Mouse (Mus musculus): ENCODE results near the gene Tango2. TPM values are rescaled to one million over a fixed set of nuclear protein-coding genes. Genes with fewer than 3 reads are reported as not detected.
"Not testable (repeated sequence)": the region's sequence is repeated elsewhere in the genome, so short reads cannot be mapped to it uniquely, and the experiment has no call there.

Gene Tango2
- total and polyA plus RNA-seq, 3 experiments: 3.8 to 10.8 (median 9.6) TPM

DNA sequence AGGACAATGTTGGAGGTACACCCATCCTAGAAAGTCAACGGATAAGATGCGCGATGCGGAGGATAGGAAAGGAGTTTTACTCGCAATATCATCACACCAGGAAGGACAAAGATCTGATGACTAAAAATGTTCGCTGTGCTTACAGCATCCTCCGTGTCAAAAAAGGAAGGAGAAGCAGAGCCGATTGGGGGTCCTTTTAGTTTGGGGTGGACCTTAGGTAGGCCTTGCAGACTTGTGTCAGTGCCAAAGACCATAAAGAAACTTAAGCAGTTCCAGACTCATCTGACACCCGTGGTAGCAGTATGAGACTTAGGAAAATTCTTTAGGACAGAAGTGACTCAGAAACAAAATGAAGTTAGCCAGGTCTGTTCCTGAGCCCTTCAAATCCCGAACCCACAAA, 58.3 kb downstream of the Tango2 start:
- dilution Hi-C loops (cut with MboI; ENCODE audit: extremely low pct_ligation_motif_present, extremely low pct_unique_long_range_greater_than_20kb, low sequenced_read_pairs); H3K27me3 ChIP-seq (replicated peaks); H3K9me3 ChIP-seq (replicated peaks; ENCODE audit: low read length): not testable (repeated sequence)
- in situ Hi-C loops (cut with MboI; ENCODE audit: low pct_ligation_motif_present, low pct_unique_long_range_greater_than_20kb, low sequenced_read_pairs): loop anchor here (5.0 kb wide), 1 partner anchor 37 kb away; no protein-coding TSS in a partner anchor
- Histone ChIP-seq H3K79me2 (replicated peaks; ENCODE audit: control insufficient read depth, extremely low read depth, insufficient read depth, poor library complexity, severe bottlenecking) (peaks cover 42% of the 10 kb centered on the region), H3K27ac (ENCODE audit: insufficient read depth, low read depth) (0 out of 2 replicates have a peak overlapping the region, but pooled peaks have one; percentile 21), H3K4me3 (replicated peaks in 1 of 3; ENCODE audit: low read depth in 2 of 3, low read length in 2 of 3, poor library complexity in 1 of 3) (peak overlapping the region; percentile 40 to 55 (median 55)), H3K36me3 (replicated peaks in 1 of 2; ENCODE audit: control insufficient read depth in 1 of 2, insufficient read depth in 1 of 2, low read length in 1 of 2) (peaks cover 16 to 30% of the 10 kb centered on the region in 2 experiments), H3K9ac (ENCODE audit: insufficient read depth, low read depth) (peak overlapping the region; percentile 57), H3K4me1 (ENCODE audit: control insufficient read depth in 1 of 2, insufficient read depth in 2 of 2) (peaks cover 13 to 33% of the 10 kb centered on the region in 2 experiments), H3K4me2 (ENCODE audit: insufficient read depth, low read depth, poor library complexity, severe bottlenecking) (peak overlapping the region; percentile 25; the same call in 1 of the 2 replicates)
- peak; percentile 24 for DNase-seq (ENCODE audit: extremely low read depth)
- 0 out of 2 replicates have a peak, but pooled peaks have one; percentile 5 for TF ChIP-seq SIN3A (IDR thresholded peaks at IDR 0.05; ENCODE audit: low read length)

DNA sequence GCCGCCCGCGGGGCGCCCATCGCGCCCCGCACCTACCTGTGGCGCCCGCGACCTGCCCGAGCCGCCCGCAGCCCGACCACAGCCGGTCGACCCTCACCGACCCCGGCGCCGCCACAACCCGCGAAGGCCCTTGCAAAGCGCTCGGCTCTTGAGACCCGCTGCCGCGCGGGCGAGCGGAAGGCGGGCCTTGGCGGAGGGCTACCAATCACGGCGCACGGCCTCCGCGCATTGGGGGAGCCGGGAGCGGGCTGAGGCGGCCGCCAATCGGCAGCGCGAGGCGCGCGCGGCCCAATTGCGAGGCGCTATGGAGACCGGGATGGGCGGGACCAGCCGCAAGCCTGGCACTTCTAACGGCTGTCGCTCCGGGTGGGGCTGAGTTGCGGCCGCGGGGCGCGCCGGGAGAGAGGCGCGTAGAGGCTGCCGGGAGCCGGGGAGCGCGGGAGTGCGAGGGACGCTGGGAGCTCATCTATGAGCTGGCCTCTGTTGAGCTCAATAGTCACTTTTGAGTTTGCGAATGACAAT, 58.8 kb downstream of the Tango2 start, which contains the start of gene Dgcr8:
TSS of gene Dgcr8 (minus strand) at position 180 of the 522 bp plus-strand sequence.
- H3K36me3 ChIP-seq (replicated peaks in 1 of 2; ENCODE audit: control insufficient read depth in 1 of 2, insufficient read depth in 1 of 2, low read length in 1 of 2): peaks cover 19 to 35% of the 10 kb centered on the region in 2 experiments
- H3K27ac ChIP-seq (ENCODE audit: insufficient read depth, low read depth): peak within 1 kb of the TSS; percentile 21; the same call in 1 of the 2 replicates
- no peaks in the 10 kb centered on the region for H3K9me3 ChIP-seq (replicated peaks; ENCODE audit: low read length)
- peak within 1 kb of the TSS; percentile 74 for H3K9ac ChIP-seq (ENCODE audit: insufficient read depth, low read depth)
- H3K4me2 ChIP-seq (ENCODE audit: insufficient read depth, low read depth, poor library complexity, severe bottlenecking): peak within 1 kb of the TSS; percentile 99
- no peaks in the 10 kb centered on the region for H3K27me3 ChIP-seq (replicated peaks)
- in situ Hi-C loops (cut with MboI; ENCODE audit: low pct_ligation_motif_present, low pct_unique_long_range_greater_than_20kb, low sequenced_read_pairs): loop anchor here (5.0 kb wide), 1 partner anchor 37 kb away; no protein-coding TSS in a partner anchor
- dilution Hi-C loops (cut with MboI; ENCODE audit: extremely low pct_ligation_motif_present, extremely low pct_unique_long_range_greater_than_20kb, low sequenced_read_pairs): no loop called here
- peak; percentile 97 for DNase-seq (ENCODE audit: extremely low read depth)
- H3K4me1 ChIP-seq (ENCODE audit: control insufficient read depth in 1 of 2, insufficient read depth in 2 of 2): peaks cover 13 to 33% of the 10 kb centered on the region in 2 experiments
- H3K4me3 ChIP-seq (replicated peaks in 1 of 3; ENCODE audit: low read depth in 2 of 3, low read length in 2 of 3, poor library complexity in 1 of 3): peak within 1 kb of the TSS; percentile 69 to 99 (median 83)
- H3K79me2 ChIP-seq (replicated peaks; ENCODE audit: control insufficient read depth, extremely low read depth, insufficient read depth, poor library complexity, severe bottlenecking): peaks cover 46% of the 10 kb centered on the region
- TF ChIP-seq MAFK (IDR thresholded peaks at IDR 0.05; ENCODE audit: insufficient replicate concordance, low read length) (no peak), MYC (IDR thresholded peaks at IDR 0.05; ENCODE audit: low read depth, low read length) (peak; percentile 2; the same call in 1 of the 2 replicates), GABPA (IDR thresholded peaks at IDR 0.05; ENCODE audit: insufficient replicate concordance, low read depth, low read length) (no peak), USF2 (conservative IDR thresholded peaks at IDR 0.05; ENCODE audit: low read depth, low read length) (no peak), CHD1 (IDR thresholded peaks at IDR 0.05; ENCODE audit: low read depth, low read length) (peak; percentile 60; the same call in 1 of the 2 replicates), MXI1 (IDR thresholded peaks at IDR 0.05; ENCODE audit: low read depth, low read length) (no peak; the same call in 1 of the 2 replicates), TCF12 (IDR thresholded peaks at IDR 0.05; ENCODE audit: low read depth, low read length) (peak; percentile 69; the same call in 1 of the 2 replicates), NRF1 (IDR thresholded peaks at IDR 0.05; ENCODE audit: low read depth, low read length) (peak; percentile 72), KAT2A (IDR thresholded peaks at IDR 0.05; ENCODE audit: insufficient replicate concordance, low read length) (peak; percentile 84), POLR2A (IDR thresholded peaks at IDR 0.05; ENCODE audit: low read depth, low read length) (peak; percentile 87), IRF4 (IDR thresholded peaks at IDR 0.05; ENCODE audit: low read depth, low read length) (peak; percentile 69), ZMIZ1 (IDR thresholded peaks at IDR 0.05; ENCODE audit: low read depth, low read length) (peak; percentile 83), E2F4 (IDR thresholded peaks at IDR 0.05; ENCODE audit: insufficient replicate concordance, low read depth, low read length) (peak; percentile 89; the same call in 1 of the 2 replicates), SMC3 (IDR thresholded peaks at IDR 0.05; ENCODE audit: low read depth, low read length) (no peak), NELFE (IDR thresholded peaks at IDR 0.05; ENCODE audit: low read depth, low read length) (peak; percentile 85), MAZ (IDR thresholded peaks at IDR 0.05; ENCODE audit: low read depth, low read length) (peak; percentile 96), UBTF (IDR thresholded peaks at IDR 0.05; ENCODE audit: low read depth, low read length) (peak; percentile 69; the same call in 1 of the 2 replicates), ZC3H11A (IDR thresholded peaks at IDR 0.05; ENCODE audit: low read depth, low read length) (no peak), RCOR1 (conservative IDR thresholded peaks at IDR 0.05; ENCODE audit: low read depth, low read length) (no peak; the same call in 1 of the 2 replicates), USF1 (IDR thresholded peaks at IDR 0.05; ENCODE audit: low read depth, low read length) (no peak), MAX (IDR thresholded peaks at IDR 0.05; ENCODE audit: low read length) (peak; percentile 59; the same call in 1 of the 2 replicates), ETS1 (conservative IDR thresholded peaks at IDR 0.05; ENCODE audit: low read depth, low read length) (no peak), BHLHE40 (IDR thresholded peaks at IDR 0.05; ENCODE audit: low read depth, low read length) (no peak), CTCF (conservative IDR thresholded peaks at IDR 0.05 in 1 of 2, IDR thresholded peaks at IDR 0.05 in 1 of 2; ENCODE audit: low read depth in 2 of 2, low read length in 2 of 2) (no peak), TBP (conservative IDR thresholded peaks at IDR 0.05; ENCODE audit: low read depth, low read length) (0 out of 2 replicates have a peak, but pooled peaks have one; percentile 72), POLR2AphosphoS2 (IDR thresholded peaks at IDR 0.05; ENCODE audit: low read depth, low read length) (no peak; the same call in 1 of the 2 replicates), ZNF384 (IDR thresholded peaks at IDR 0.05; ENCODE audit: low read depth, low read length) (no peak), JUN (IDR thresholded peaks at IDR 0.05; ENCODE audit: insufficient read depth, low read depth, low read length) (no peak), EP300 (IDR thresholded peaks at IDR 0.05; ENCODE audit: low read length) (no peak), HCFC1 (IDR thresholded peaks at IDR 0.05; ENCODE audit: low read depth, low read length) (peak; percentile 80), ELF1 (IDR thresholded peaks at IDR 0.05; ENCODE audit: low read depth, low read length) (peak; percentile 71)
